Mouse (Mus musculus): ENCODE results near the gene Ak5.
"Not testable (repeated sequence)": the region's sequence is repeated elsewhere in the genome, so short reads cannot be mapped to it uniquely, and the experiment has no call there.

Gene Ak5

DNA sequence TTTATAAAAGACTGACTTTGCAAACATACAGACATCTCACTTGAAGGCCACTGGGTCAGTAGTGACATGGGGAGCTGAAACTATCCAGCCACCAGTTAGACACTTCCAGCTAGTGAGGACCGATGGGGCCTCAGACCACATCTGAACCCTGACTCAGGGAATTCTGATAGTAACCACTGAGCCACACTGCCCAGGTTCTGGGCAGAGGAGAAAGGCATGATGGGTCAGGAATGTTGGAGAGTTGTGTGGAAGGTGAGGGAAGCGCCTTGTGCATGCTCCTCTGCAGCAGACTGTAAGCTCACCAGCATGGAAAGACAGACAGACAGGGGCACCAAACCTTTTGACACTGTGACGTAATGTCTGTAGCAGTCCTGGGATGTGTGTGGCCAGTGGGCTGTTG lies 192.3 kb downstream of the Ak5 start:
- DNase-seq (ENCODE audit: low spot score), result no peak

DNA sequence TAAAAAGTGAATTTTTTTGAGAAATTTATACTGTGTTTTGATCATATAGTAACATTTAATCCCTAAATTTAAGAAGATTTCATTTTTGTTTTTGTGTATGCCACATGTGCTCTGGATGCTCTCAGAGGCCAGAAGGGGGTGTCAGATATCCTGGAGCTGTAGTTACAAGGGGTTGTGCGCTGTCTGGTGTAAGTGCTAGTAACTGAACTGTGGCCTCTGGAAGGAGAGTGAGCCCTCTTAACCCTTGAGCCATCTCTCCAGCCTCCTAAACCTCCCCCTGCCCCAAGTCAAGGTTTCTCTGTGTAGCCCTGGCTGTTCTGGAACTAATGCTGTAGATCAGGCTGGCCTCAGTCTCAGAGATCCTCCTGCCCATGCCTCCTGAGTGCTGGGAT lies 192.9 kb downstream of the Ak5 start:
- no peak for DNase-seq (ENCODE audit: low spot score)

DNA sequence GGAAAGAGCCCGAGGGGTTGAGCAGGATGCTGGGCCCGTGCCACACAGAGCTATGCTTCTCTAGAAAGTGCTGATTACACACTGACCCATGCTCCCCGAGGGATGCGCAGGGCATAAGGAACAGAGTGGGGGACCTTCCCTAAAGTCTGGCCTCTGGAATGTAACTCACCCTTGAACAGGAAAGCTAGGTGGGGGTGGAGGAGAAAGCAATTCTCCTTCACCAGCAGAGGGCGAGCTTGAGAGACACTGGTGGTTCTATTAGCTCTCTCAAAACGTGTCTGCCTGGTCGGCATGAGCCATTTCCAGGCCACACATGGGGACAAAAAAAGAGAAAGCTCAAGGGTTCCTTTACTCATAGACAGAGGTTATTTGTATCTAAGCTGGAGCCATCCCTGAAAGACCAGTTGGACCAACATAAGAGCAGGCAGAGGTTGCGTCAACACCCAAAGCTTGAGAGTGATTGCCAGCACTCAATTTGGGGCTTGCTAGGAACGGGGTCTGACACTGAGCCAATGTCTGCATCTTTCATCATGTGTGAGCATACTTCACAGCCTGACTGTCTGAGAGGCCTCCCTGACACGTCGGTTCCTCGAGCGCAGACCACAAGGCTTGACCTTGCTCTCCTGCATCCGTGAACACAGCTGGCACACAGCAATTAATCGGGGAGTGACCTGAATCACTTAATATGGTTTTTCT lies 193.4 kb downstream of the Ak5 start:
- peak; percentile 80 for DNase-seq (ENCODE audit: low spot score)

DNA sequence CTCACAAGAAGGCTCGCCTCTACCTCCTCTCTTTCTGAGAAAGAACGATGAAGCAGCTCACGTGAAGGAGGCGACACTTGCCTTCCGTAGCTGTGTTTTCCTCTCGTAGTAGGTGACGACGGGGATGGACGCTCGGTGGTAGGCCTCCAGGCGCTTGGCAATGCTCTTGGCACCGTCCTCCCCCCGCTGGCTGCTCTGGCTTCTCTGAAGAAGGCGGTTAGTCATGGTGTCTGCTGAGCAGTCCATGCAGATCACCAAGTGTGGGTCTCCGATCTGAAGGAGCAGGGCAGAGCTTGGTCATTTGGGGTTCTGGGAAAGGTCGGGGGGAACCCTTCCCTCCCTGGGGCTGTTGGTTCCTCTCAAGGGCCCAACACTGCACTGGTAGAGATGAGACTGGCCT lies 195.5 kb downstream of the Ak5 start:
- DNase-seq (ENCODE audit: low spot score), result no peak

DNA sequence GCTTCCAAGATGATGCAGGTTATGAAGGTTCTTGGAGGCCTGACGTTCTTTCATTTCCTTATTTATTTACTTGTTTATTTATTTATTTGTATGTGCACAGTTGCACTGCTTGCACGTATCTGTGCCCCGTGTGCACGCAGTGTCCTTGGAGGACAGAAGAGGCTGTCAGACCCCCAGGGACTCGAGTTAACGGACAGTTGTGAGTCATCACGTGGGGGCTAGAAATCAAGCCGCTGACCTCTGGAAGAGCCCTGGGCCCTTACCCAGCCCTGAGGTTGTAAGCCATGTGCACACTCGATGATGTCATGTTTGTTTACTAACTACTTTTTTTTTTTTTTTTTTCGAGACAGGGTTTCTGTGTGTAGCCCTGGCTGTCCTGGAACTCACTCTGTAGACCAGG lies 197.8 kb downstream of the Ak5 start:
- DNase-seq (ENCODE audit: low spot score), result no peak

DNA sequence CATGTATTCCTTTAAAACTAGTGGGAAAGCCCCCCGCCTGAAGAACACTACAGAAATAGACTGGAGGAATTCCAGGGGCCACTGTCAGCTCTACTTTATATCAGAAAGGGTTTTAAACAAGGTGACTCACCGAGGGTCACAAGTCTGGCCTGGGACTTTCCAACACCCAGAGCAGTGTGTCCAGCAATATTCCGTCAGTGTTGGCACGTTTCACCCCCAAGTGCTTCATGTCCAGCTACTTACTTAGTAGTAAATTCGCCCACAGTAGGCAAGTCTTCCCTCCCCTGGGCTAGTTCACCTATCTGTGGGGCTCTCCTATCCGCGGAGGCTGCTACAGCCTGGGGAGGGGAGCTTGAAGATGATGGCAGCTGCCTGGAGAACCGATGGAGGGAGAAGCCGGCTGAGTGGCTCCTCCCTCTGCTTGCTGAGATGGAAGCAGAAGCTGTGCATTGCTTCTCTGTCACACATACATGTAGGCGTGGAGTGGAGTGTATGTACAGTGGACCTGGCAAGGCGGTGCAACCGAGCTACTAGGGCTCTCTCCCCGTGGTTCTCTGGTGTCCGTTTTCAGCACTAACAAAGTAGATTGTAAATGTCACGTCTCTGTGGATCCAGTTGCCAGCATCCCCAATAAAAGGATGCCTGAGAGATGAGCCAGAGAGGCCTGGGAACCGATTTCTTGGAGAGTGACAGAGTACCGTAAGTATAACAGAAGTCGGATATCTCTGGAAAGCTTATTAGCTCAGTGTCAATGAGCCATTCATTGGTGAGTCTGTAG lies 198.5 kb downstream of the Ak5 start:
- DNase-seq (ENCODE audit: low spot score), result no peak

DNA sequence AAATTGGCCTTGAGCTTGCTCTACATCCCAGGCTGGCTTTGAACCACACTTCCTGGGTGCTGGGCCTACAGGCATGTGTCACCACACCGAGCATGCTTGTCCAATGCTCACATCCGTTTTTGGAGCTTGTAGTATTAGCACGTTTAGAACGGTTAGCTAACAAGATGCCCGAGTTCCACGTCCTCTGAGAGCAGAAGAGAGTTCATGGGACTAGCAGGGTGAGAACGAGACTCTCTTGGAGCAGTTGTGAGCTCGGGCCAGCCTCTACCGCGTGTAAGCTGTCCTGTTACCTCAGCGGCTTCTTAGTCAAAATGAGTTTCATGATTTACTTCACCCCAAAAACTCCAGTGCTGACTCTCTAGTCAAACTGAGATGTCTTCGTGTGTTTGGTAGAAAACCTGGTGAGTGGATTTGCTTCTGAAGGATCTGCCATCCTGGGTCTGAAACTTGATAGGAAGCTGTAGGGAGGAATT lies 199.6 kb downstream of the Ak5 start:
- DNase-seq (ENCODE audit: low spot score), result no peak

DNA sequence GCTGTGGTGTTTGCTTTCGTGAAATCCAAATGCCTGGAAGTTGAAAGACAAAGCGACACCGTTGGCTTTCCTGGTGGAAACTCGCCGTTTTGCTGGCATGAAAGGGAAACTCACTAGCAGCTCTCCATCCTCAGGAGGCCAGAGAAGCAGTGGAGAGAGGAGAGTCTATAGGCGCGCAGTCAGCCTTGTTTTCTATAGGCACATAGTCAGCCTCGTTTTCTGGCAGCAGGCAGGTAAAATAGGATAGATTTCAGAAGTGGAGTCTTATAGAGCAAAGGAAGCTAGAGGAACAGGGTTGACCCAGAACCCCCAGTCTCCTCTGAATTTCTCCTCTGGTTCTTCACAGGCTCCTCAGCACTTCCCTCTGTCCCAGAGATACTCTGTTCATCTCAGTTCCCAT lies 200.1 kb downstream of the Ak5 start:
- DNase-seq (ENCODE audit: low spot score), result no peak

DNA sequence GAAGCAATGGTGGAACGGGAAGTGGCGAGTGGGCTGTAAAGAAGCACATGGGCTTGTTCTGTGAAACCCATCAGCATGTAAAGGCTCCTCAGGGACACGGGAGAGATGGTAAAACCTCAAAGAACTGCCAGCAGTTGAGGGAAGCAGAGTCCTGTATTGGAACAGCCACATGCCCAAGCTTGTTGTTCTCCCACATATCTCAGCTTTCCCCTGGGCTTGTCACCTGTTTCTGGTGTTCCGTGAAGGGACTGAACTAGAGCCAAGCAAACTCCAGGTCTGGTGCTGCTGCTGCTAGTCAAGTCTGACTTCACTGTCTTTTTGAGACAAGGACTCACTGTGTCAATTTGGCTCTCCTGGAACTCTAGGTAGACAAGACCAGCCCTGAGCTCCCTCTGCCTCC lies 200.8 kb downstream of the Ak5 start:
- no peak for DNase-seq (ENCODE audit: low spot score)

DNA sequence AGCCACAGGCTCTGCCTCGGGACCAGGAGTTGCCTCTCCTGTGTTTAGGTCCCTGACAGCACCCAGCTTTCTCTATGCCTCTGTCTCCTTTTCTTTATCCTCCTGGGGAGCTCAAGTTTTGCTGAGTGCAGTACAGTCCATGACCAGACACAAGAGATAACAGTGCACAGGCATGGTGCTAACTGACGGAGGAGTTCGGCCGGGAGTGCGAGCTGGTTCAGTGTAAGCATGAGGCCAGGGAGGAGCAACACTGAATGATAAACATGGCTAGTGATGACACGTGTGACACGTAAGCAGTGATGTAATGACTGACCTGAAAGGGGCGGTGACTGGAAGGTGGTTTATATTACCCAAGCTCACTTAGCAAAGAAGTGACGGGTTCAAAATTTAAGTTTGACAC lies 201.3 kb downstream of the Ak5 start:
- no peak for DNase-seq (ENCODE audit: low spot score)

DNA sequence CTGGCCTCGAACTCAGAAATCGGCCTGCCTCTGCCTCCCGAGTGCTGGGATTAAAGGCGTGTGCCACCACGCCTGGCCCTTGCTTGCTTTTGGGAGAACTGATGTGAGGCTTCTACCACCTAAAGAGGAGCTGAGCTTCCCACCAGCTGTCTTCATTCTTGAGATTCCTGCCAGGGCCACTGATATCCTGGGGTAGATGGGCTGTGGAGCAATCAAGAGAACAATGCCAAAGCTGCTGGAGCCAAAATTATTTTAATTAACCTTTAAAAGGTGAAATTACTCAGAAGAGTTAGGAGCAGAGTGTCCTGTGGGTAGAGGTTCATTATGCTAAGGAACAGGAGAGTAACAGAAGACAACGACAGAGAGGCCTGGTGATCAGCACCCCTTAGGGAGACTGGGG lies 202.8 kb downstream of the Ak5 start:
- no peak for DNase-seq (ENCODE audit: low spot score)

DNA sequence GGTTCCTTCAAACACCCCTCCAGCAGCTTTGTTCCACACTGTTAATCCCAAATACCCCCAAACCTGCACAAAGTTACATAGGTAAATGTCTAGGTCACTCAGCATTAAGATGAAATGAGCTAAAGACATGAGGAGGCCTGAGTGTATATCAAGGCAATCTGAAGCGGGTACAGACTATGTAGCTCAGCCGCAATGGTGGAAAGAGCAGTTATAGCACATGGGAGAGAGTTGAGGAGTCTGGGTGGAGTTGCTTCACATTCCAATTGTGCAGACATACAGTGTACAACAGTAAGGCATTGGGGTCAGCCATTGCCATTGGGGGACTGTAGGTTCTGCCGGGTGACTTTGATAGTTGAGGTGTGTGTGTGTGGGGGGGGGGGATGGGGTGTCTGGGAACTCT lies 203.7 kb downstream of the Ak5 start:
- DNase-seq (ENCODE audit: low spot score), result no peak

DNA sequence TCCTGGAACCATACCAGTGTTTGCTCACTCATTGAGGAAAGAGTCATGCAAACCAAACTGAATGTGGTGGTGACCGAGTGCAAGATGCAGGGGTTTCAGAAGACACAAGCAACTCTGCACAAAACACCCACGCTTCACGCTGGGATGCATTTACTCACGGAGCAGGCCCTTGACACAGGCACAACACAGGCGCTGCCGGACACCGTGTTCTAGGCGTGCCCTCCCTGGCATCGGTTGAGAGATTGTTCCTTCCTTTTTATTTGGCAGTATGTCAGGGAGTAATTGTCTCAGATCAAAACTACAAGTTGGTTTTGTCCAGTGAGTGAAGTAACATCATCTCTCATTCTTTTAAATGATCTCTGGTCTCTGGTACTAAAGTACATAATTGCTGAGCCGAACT lies 205.3 kb downstream of the Ak5 start:
- no peak for DNase-seq (ENCODE audit: low spot score)

DNA sequence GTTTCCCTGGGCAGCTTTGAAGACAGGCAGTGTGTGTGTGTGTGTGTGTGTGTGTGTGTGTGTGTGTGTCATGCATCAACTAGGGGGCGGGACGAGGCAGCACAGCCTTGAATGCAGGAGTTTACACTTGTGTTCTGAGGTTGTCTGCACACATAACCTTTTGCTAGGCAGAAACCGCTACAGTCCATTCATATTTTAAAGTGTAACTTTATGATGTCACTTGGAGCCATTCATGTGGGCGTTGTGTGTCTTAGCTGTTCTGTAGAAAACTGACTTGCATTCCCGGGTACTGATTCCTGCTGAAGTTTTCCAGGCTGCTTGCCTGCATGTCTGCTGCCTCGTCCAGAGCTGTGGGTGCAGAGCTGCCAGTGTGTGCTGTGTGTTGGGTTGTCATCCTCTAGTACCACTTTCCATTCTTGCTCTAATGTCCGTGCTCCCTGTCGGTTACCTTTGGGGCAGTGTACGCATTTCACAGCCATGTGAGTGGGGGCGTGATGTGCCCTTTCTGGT lies 206.1 kb downstream of the Ak5 start:
- no peak for DNase-seq (ENCODE audit: low spot score)

DNA sequence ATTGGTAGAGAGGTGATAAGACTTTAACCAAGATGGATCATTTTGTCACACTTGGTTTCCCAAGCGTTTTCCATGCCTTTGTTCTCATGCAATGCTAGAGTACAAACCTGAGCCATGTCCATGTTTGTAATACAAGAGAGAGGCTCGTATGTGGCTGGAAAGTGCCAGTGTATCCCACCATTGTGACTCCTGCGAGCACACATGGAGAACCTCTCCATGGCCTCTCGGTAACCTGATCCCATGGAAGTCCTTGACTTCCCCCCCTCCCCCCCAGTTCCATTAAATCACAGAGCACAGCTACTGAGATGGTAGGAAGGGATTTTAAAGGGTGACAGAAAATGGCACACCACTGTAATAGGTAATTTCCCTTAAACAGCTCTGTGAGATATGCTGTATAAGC lies 207.4 kb downstream of the Ak5 start:
- no peak for DNase-seq (ENCODE audit: low spot score)

DNA sequence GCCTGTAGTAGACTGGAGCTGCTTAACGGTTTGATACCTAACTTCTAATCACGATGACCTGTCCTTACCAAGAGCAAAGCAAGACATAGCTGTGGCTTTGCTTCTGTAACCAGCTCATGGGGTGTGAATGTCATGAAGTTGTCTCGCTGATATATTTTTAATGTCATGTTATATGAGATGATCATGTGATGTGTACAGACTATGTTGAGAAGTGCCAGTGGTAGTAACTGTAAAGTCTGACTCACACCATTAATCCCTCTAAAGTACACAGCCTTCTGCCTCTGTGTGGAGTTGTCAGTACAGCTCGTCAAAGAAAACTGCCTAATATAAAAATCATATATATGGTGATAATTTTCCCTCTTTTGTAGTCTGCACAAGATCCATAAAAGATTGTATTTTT lies 209.3 kb downstream of the Ak5 start:
- DNase-seq (ENCODE audit: low spot score), result not testable (repeated sequence)

DNA sequence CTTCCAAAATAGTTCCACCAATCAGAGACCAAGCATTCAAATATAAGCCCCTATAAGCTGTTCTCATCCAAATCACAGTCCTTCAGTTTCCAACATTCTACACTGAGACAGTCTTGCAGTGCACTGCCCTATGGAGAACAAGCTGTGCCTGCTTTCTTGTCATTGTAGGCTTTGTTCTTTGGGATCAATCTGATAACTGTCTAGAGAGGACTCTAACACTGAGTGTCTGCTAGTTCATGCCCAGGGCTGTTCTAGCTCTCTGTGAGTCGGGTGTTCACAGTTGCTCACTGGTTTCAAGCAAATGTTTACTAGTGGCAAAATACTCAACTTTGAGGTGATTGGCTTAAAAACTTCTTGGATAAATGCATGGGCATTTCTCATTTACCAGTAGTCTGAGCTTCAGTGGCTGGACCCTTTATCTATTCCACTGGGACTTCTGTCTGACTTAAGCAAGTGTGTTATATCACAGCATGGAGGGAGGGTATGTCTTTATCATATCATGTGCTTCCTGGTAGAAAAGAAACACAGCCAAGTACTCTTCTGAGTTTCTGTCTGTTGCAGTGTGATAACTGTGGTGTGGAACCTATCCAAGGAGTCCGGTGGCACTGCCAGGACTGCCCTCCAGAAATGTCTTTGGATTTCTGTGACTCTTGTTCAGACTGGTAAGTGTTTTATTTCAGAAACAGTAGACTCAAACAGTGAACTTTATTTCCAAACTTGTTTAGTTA lies 210.7 kb downstream of the Ak5 start:
- no peak for DNase-seq (ENCODE audit: low spot score)

DNA sequence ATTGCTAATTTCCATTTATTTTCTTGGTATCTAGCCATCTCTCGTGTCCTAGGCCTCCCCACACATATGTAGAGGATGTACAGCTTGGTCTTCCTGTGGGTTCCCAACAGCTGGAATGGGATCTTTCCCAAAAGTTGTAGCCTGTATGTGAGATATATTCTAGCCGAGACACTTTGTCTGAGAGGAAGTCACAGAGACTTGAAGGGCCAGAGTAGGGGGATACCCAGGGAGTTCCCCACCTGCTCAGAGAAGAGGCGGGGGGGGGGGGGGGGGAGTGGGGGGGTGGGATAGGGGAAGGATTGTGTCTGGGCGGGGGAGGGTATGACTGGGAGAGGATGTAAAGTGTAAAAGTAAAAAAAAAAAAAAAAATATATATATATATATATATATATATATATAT lies 215.0 kb downstream of the Ak5 start:
- no peak for DNase-seq (ENCODE audit: low spot score)

DNA sequence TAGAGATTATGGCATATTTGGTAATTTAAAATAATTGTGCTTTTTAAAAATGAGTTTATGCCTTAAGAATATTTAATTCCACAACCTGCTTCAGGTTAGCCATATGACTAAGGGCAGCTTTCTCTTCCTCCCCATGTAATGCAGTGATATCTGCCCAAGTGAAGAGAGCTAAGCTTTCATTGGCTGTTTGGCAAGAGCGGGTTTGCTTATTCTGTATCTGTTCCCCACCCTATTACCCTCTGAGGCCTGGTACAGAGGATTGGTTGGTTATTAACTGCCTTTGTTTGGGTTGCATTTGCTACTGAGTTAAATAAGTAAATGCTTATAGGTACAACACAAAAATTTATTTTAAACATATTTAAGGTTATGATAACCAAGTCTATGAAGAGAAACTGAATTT lies 221.2 kb downstream of the Ak5 start:
- DNase-seq (ENCODE audit: low spot score), result no peak

DNA sequence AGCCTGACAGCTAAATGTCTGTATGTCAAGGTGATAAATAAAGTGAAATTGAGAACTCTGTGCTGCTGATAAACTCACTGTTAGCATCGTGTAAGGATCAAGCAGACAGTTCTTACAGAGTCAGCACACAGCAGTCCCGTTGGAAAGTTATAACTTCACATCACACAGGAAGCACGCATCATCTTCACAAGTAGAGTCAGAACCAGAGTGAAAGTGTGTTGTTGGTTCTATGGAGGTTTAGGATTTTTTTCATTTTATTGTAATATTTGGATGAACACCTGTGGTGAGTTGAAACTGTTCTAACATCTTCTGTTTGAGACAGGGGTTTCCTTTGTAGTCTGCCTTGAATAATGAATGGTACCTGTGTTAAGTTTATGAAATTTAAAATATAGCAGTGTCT lies 224.0 kb downstream of the Ak5 start:
- no peak for DNase-seq (ENCODE audit: low spot score)

DNA sequence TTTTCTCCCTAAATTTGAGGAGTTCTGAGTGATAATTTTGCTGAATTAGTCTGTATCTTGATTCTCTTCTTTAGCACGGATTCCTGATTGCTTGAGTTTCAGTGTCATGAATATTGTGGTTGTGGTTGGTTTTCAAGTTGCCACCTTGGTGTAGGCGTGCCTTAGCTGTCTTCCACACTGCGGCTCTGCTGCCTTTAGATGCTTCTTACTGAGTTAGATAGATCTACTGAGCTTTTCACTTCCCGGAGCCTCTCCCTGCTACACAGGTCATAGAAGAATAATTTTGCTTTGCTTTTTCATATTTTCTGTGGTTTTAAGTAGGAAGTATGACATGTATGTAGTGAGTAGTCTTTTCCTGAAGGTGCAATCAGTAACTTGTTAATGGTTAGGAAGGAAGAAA lies 225.4 kb downstream of the Ak5 start:
- DNase-seq (ENCODE audit: low spot score), result no peak

DNA sequence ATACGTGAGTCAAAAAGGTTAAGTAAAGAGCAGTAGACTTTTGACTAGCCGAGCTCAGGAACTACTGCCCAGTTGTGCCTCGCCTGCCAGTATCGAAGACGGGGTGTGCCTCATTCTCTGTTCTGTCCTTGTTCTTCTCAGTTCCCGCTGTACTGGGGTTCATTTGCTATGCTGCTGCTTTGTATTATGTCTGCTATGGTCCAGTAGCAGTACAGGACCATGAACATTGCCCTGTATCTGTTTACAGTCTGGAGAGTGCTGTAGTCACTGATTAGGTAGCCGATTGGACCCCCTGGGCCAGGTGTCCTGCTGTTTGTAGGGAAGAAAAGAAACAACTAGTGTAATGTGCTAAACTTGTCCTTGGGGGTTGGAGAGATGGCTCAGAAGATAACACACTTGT lies 230.1 kb downstream of the Ak5 start:
- DNase-seq (ENCODE audit: low spot score), result no peak

DNA sequence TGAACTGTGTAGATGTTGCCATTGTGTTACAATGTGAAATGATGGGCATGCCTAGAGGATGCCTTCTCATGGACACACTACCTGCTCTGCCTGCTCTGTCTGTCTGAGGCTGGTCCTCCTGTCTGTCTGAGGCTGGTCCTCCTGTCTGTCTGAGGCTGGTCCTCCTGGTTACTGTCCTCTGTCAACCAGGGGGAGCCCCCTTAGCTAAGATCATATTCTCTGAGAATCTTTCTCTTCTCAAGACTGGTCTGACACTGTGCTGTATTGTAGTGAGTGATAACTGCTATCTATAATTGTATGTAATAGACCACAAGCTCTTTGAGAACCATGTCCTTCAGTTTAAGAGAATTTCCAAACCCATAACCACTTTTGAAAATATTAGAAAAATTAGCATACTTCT lies 232.6 kb downstream of the Ak5 start:
- no peak for DNase-seq (ENCODE audit: low spot score)
